Mouse (Mus musculus) liver, postnatal 0 days (tissue): ENCODE data around the gene Col4a2.

Experiments used
- CTCF ChIP-seq: sonication (generic); IDR thresholded peaks from 2 replicates; pipeline ENCODE4 v1.5.1; 2016; ENCODE audit warnings: antibody characterized with exemption, low read depth
- EP300 ChIP-seq: IDR thresholded peaks from 2 replicates; pipeline ENCODE4 v1.6.1; 2016; ENCODE audit warnings: antibody characterized with exemption, low read depth, mild to moderate bottlenecking

- TF ChIP-seq CTCF = no peak
- no peak for TF ChIP-seq EP300
These were observed 9.2 kb downstream of the Col4a2 start for GRCm38 (mm10) chr8:11321841-11322240.
